Mouse (Mus musculus): ENCODE measurements at regions not wholly inside any gene's neighbourhood (a gene's known extent, or its start where the extent isn't known, plus 50 kb on each side); places are given as distances from the start of the nearest gene placed in this dataset.

GRCm38 (mm10) chr4:54332261-54332660 lies 506.4 kb downstream of the Tmem38b start:
- TF ChIP-seq MYOG (IDR thresholded peaks at IDR 0.05; ENCODE audit: control insufficient read depth, extremely low read depth, insufficient read length), result no peak
- TF ChIP-seq CTCF (IDR thresholded peaks at IDR 0.05; ENCODE audit: control insufficient read depth, insufficient read depth, insufficient read length), result no peak
- TF ChIP-seq CEBPB (IDR thresholded peaks at IDR 0.05; ENCODE audit: low read depth), result no peak

Data from C2C12 (cell line).